Mouse (Mus musculus): ENCODE measurements at regions not wholly inside any gene's neighbourhood (a gene's known extent, or its start where the extent isn't known, plus 50 kb on each side); places are given as distances from the start of the nearest gene placed in this dataset.

GRCm38 (mm10) chr5:75745311-75745710 is 170.6 kb downstream of the Kit start:
- TF ChIP-seq CTCF (IDR thresholded peaks at IDR 0.05; ENCODE audit: control insufficient read depth, insufficient read depth, insufficient read length) (no peak), MAX (IDR thresholded peaks at IDR 0.05) (no peak), USF1 (IDR thresholded peaks at IDR 0.05; ENCODE audit: low read depth) (no peak), MYOG (IDR thresholded peaks at IDR 0.05; ENCODE audit: control insufficient read depth, extremely low read depth, insufficient read length) (no peak)
